Mouse (Mus musculus) urinary bladder, postnatal 14 days (tissue): ENCODE data around the gene Ltf.
A peak's percentile ranks its signal among the peaks of the same experiment; 100 is the strongest.

Experiments
- DNase-seq: peaks from one replicate; pipeline ENCODE4 v3.0.0; 2021; ENCODE audit warnings: low spot score

Ltf gene

DNA sequence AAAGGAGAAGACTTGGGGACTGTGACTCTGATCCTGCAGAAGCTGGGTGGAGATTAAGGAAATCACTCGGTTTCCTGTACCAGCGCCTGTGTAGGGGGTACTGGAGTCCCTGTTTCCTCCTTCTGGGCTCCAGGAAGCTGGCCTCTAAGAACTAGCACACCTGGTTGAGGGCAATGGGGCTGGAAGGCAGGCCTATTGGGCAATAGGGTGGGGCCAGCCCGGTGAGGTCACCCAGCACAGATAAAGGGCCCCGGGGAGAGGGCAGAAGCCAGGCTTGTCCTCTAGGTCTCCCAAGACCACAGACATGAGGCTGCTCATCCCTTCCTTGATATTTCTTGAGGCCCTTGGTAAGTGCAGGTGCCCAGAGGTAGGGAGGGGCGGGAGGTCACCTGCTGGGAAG lies at the start of gene Ltf:
Gene Ltf, plus strand, starts transcription at position 250 of the 400 bp plus-strand sequence.
- DNase-seq = no peak

DNA sequence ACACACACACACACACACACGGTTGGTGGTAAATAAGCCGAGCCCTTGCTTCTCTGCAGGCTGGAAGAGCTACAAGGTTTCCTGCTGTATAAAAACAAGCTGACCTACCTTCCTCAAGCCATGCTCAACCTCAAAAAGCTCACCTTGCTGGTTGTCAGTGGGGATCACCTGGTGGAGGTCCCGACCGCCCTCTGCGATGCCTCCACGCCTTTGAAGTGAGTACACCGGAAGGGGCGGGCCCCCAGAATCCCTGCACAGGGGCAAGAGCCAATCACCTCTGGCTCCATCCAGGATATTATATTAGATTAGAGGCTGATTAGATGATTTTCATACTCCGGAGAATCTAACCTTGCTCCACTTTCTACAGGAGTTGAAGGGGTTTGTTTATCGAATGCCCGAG lies 39.7 kb upstream of the Ltf start:
- DNase-seq = no peak

DNA sequence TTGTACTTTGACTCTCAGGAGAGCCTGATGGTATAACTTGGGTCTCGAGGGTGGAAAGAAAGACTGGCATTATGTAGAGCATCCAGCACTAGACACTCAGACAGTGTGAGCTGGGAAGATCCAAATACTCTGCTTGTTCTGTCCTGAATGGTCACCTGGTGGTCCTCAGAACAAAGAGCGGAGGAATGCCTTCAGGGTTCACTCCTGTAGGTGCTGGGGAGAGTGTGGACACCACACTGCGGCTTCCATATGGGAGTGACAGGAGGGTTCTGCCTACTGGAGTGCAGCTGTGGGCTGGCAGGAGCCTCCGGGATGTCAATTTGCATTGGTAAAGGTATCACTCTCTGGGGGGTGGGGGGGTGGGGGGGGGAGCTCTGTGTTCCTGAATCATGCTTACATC lies 36.7 kb upstream of the Ltf start:
- no peak for DNase-seq

DNA sequence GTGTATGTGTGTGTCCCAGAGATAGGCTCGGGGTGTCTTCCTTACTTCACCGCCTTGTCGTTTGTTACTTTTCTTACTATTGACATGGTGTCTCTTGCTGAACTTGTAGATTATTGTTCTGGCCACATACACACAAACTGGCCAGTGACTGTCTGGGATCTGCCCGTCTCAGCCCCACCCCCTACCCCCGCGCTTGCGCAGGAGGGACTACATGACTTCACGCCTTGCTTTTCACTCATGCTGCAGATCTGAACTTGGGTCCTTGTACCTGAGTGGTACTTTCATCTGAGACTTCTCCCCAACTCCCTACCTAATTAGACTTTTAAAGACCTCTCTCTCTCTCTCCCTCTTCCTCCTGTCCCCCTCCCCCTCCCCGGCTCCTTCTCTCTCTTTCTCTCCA lies 35.0 kb upstream of the Ltf start:
- no peak for DNase-seq

DNA sequence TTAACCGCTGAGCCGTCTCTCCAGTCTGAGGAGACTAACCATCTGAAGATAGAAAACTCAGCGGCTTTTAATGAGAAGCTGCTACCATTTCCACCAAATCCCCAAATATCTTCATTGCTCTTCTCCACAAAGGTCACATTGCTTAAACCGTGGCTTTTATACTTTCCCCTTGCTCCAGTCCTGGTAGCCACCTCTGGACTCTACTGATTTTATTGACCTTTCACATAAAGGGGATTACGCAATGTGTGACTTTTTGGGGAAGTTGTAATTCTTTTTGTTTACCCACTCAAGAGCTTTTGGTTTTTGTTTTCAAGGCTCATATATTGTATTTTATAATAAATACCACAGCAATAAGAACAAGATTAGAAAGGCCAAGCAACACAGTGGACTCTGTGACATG lies 33.5 kb upstream of the Ltf start:
- no peak for DNase-seq

DNA sequence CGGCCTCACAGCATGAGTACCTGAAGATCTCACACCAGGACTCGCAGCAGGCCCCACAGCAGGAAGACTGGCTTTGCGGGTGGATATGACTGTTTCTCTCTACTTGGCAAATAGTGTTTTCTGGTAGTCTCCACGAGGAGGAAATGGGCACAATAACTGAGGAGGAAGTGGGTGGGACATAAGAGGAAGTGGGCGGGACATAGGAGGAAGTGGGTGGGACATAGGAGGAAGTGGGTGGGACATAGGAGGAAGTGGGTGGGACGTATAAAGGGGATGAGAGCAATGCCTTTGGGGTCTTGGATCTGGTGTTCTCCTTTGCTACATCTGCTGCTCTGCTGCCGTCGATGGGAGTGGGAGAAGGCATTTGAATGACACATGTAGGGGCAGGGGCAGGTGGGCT lies 33.1 kb upstream of the Ltf start:
- no peak for DNase-seq

DNA sequence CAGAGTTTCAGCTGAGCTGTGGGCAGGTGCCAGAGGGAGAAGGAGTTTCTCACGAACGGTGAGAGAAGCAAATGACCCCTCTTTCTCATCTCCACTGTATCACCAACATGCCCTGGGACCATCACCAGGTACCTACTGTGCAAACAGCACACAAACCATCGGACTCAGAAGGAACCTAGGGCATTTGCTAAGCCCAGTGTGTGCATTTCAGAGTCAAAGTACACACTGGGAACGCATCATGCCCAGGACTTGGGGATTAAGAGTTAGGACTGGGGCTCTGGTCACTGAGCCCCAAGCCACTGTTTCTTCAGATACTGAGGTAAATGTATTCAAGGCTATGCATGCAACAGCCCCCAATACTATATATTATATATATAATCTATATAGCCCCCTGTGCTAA lies 31.7 kb upstream of the Ltf start:
- DNase-seq = no peak

DNA sequence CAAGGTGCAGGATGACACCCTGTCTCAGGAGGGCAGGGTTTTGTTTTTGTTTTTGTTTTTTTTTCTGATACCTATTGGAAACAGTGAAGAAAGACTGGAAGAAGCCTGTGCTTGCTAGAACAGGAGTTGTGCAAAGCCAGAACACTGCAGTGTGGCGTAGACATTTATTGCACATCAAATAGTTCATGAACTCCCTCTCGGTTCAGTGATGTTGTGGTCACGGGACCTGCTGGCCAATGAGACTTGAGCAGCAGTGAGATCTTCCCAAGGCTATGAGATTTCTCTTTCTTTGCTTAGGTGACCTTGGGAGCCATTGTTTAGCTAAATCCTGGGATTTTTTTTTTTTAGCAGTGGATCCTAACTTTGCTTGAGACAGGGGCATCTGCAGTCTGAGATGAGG lies 31.0 kb upstream of the Ltf start:
- no peak for DNase-seq

DNA sequence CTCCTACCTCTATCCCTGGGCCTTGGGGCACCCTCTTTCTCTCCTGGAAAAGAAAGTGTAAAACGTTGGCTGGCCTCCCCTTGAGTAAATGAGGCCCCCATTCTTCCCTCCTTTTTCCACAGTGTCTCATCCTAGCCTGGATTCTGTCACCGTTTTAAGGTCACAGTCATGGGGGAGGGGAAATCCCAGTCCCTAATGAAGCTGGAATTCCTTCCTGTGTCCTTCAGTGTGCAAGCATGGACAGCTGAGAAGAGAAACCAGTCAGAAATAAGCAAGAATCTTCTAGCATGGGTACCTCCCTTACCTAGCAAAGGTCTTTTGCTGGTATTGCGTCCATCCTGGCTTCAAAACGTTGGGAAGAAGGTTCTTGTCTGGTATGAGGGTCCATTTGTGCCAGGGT lies 29.9 kb upstream of the Ltf start:
- DNase-seq = no peak

DNA sequence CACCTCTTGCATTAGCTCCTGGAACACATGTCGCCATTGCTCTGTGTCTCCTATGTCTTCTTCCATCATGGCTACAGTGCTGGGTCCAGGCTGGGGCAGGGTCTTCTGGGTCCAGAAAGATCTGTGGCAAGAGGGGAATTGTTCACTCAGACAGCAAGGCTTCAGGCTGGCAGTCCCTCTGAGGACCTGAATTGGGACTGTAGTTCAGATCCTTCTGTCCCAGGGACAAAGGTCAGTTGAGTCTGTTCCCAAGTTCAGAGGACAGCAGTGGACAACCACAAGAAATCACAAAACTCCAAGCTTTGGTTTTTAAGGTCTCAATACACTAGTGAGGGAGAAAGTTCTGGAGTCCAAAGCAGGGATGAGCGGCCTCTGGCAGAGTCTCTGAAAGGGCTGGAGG lies 29.5 kb upstream of the Ltf start:
- no peak for DNase-seq

DNA sequence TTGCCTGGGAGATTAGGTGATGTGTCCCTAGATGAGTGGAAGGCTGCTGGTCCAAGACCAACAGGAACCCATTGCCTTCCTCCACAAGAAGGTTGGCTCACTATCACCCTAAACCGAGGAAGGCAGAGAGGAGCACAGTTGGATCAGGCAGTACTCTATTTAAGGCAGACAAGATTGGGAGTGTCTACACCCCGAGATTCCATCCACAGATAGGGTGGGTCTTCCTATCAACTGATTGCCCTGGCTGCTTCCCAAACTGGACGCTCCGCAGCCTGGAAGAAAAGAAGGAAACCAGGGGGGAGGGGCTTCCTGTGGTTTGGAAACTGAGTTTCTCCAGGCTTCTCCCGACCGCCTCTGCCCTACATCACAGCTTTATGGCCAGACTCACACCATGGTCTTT lies 28.9 kb upstream of the Ltf start, which contains the start of gene Rtp3:
Gene Rtp3, minus strand, starts transcription at position 380 of the 400 bp plus-strand sequence.
- DNase-seq = no peak

DNA sequence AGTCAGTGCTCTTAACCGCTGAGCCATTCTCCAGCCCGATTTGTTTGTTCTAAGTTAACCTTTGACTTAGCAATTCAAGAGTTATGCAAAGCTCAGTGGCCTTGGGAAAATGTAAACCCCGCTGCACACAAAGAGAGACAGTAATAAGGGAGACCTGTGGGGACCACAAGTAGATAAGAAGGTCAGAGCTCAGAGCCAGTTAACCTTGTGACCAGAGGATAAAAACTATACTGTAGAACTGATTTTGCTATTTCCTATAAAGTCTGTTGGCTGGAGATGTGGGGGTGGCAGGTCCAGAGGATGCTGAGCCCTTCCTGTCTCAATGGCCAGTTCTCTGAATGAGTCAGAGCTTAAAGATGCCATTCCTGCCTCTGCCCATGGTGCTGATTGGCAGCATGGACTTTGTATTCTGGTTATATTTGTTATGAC lies 25.8 kb upstream of the Ltf start:
- DNase-seq = no peak

DNA sequence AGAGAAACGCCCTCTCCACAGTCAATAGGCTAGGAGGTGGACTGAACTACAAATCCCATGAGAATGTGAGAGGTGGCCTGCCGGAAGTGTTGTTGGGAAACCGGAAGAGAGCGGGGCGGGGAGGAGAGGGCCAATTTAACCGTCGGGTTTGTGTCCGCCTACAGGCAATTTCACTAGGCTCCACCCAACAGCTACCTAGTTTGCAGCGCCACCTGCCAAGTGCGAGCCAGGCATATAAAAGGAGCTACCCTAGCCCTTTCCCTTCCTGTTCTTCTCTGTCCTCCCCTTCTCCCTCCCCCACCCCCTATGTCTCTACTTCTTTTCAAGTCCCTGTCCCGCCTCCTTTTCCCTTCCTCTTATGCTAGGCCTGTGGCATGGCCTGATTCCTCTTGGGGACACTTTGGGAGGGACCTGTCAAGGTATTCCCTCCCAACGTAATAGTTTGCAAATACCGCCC lies 24.3 kb upstream of the Ltf start:
- DNase-seq = peak; percentile 80

DNA sequence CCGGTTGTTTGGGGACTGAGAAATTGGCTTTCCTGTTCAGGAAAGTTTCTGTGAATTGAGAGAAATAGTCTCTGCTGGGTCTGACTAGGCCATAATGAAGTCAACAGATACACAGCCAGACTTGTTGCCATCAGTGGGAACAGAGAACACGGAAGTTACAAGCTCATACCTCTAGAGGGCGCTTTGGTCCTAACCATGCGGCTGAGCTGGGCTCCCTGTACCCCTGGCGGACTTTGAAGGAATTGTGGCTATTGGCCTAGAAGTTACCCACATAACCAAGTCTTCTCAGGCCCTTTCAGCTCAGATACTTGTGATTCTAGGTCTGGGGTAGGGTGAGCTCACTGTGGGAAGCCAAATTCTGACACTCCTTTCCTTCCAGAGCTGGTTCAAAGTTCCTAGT lies 21.8 kb upstream of the Ltf start:
- peak; percentile 82 for DNase-seq

DNA sequence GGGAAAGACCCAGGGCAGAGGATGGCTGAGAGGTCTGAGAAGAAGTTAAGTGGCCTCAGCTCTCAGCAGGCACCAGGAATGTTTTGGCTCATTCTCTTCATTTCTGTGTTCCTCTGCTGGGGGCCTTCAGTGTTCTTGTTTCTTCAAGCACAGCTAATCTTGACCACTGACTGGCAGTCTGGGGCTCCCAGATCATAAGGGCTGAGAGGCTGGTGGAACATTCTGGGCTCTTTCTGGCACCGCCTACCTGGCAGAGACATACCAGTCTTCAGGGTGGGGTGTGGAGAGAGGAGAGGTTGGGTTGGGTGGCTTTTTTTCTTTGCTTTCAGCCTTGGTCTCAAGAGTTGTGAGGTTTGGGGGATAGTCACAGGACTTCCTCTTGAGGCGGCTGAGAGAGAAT lies 20.0 kb upstream of the Ltf start:
- DNase-seq = no peak

DNA sequence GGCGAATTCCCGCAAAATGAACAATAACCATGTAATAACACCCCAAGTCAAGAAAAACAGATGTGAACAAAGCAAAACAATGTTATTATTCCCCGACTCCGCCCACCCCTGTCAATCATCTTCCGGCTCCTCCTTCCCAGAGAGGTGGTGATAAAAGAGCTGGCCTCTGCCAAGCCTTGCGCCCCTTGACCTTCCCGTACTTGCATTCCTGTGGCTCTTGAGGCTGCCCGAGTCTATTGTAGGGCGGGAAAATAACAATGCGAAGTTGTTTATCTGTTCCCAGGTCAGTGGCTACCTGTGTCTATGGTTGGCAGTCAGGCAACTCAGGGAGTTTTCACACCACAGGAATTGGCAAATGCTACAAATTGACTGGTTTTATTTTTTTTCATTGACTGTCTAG lies 19.2 kb upstream of the Ltf start:
- DNase-seq = no peak

DNA sequence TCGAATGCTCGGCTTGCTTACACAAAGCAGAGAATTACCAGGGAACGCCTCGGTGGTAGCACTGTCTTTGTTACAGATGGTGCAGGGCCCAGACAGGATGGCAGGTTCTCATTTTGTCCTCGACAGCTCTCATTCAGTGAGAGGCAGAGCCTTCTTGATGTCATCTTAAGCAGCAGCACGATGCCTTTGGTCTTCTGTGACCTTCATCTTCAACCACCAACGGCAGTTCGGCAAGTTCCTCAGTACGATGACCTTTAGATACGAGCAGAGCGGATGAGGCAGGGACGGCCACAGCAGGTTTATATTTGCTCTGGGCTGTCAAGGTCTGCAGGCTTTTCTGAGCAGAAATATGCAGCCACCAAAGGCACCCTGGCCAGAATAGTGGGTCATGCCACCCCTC lies 17.4 kb upstream of the Ltf start:
- DNase-seq = no peak

DNA sequence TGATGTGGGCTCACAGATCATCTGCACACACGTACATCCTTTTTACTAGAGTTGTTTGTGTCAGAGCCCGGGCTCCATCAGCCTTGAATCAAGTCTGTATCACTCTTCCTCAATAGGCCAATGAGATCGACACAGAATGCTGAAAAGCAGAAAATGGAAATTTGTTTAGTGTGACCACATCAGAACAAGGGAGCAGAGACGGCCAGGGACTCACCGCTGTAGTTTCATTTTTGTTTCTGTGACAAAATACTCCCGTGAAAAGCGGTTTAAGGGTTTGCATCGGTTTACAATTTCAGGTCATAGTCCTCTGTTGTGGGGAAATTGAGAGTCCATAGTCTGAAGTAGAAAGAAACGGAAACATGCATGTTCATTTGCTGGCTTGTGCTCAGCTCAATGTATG lies 15.8 kb upstream of the Ltf start:
- DNase-seq = no peak

DNA sequence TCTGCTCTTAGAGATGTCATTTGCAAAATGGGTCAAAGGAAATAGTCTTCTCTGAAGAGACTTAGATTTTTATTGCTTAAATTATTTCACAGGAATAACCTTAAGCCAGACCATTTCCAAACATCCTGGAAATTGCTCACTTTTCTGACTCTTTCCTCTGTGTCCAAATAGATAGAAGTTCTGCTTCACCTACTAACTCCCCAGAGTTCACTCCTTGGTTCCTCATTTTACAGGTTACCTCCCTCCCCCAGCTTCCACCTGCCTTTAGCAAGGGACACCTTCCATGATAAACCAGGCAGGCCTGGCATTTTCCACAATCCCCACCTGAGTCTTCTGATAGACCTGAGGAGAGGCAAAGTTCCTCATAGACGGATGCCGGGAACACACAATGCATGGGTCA lies 12.5 kb upstream of the Ltf start:
- DNase-seq = no peak

DNA sequence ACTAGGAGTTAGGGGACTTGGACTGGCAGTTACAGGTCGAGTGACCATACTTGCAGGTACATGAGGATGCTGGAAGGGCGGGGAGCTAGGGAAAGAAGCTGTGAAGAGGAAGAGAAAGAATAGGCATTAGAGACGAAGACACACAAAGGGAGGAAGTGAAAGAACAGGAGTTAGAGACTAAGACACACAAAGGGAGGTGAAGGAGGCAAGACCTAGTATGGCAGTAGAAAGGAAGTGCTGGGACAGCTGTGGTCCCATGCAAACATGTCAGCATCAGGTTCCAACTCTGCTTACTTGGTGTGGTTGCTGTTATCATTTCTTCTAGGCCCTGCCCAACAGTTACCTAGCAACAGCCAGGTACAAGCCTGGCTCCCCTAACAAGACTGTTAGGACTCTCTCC lies 9.3 kb upstream of the Ltf start:
- no peak for DNase-seq

DNA sequence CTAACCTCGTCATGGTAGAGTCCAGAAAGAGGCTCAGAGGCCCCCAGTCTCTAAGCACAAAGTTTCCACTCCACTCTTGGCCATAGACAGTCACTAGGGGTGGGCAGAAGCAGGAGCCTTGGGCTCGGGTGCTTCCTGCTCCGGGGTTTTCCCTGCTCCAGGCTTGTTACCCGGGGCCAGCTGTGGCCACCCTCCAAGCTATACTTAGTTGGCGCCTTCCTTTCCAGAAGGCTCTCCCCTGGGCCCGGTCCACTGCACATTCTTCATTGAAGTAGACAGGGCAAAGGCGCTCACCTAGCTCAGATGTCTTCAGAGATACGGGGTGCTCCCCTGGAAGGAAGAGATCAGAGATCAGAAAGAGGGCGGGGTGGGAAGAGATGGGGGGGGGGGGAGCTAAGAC lies 7.5 kb upstream of the Ltf start:
- no peak for DNase-seq

DNA sequence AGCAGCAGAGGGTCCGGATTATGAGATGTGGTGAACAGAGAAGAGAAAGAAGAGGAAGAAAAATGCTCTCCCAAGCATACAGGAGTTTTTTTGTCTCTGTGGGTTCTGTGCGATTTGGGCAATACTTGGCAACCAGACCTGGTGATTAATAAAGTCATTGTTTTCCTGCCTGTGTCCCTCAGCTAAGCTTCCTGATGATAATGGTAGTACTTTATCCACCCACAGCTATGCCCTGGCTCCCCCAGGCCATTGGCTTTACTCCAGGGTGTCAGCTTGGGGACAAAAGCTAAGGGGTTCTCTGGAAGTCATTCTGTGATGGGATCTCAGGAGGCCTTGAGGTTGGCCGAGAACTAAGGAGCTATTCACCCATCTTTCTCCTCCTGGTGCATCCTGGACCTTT lies 7.0 kb upstream of the Ltf start:
- DNase-seq = no peak

DNA sequence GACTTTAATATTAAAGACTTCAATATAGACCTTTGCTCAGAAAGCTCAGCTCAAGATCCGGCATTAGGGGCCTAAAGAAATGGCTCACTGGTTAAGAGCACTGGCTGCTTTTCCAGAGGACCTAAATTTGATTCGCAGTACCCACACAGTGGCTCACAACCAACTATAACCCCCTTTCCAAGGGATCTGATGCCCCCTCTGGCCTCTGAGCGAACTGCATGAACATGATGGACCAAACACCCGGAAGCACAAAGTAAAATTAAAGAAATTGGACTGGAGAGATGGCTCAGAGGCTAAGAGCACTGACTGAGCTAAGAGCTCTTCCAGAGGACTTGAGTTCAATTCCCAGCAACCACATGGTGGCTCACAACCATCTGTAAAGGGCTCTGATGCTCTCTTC lies 3.4 kb upstream of the Ltf start:
- no peak for DNase-seq

DNA sequence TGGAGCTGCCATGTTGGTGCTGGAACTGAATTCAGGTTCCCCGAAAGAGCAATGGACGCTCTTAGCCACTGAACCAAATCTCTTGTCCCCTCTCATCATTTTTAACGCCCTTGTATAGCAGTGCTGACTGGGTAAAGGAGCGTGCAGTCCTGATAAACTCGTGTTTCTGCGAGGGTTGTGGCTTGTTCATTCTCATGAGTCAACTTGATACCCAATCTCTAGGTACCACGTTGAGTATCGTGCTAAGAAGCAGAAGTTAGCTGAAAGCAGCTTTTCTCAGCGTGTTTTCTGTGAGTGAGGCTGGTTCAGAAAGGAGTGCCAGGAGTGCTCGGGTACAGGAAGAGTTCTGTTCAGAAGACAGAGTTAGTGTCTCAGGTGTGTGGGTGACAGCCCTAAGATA lies 7.7 kb downstream of the Ltf start:
- DNase-seq = no peak

DNA sequence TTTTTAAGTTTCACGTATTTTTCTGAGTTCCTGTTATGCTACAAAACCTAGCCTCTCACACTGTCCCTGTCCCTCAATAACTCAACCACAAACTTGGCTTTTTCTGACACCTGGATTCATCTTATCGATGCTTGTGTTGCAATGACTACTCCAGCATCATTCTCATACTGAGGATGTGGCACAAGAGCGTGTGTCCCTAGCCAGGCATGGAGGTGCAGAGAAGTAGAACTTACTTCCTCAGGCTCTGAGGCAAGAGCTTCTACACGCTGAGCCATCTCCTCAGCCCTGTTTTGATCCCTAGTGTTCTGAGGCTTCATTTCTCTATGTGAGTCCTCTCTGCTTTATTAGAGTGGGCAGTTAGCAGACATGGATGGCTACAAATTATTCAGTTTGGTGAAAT lies 14.6 kb downstream of the Ltf start:
- DNase-seq = no peak
